Mouse (Mus musculus) cortical plate, adult 2 months (tissue): ENCODE data around the gene 4930402H24Rik.

ENCODE experiments used
- CTCF ChIP-seq: fragments of 200-500 bp; IDR thresholded peaks from 2 replicates; pipeline ENCODE4 v1.5.1; 2011; ENCODE audit warnings: mild to moderate bottlenecking, control low read depth, low read length; ENCODE audit not compliant: insufficient read depth; ENCODE audit errors: extremely low read depth
- POLR2A ChIP-seq: fragments of 200-500 bp; IDR thresholded peaks from 2 replicates; pipeline ENCODE4 v1.6.1; 2011; ENCODE audit warnings: mild to moderate bottlenecking, low read length, control low read depth; ENCODE audit not compliant: insufficient read depth; ENCODE audit errors: extremely low read depth

GRCm38 (mm10) chr2:130839528-130839873, 66.7 kb downstream of the 4930402H24Rik start:
- TF ChIP-seq POLR2A = no peak
- no peak for TF ChIP-seq CTCF
